Mouse (Mus musculus): ENCODE data around the gene Rsu1. TPM values are rescaled to one million over a fixed set of nuclear protein-coding genes. Genes with fewer than 3 reads are reported as not detected.

Gene Rsu1
- total RNA-seq, 4 experiments from 2014 or later, result 26.8 to 31.5 (median 28.0) TPM

DNA sequence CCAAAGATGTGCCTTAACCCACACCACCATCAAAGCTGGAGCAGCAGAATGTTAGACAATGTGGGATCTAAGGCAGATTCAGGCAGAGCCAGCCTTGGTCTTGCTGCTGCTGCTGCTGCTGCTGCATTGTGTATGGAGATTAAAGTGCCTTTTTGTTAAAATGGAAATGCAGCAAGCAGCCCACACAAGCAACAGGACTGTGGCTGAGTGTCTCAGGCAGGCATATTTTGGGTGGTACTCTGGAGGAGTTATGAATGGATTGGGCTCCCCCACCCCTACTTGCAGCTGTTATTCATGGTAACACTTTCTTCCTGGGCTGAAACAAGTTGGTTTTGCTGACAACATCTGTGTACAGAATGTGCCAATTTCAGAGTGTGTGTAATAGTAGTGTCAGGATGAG lies 199.0 kb downstream of the Rsu1 start:
- DNase-seq (ENCODE audit: low spot score in 2 of 2), result no peak

DNA sequence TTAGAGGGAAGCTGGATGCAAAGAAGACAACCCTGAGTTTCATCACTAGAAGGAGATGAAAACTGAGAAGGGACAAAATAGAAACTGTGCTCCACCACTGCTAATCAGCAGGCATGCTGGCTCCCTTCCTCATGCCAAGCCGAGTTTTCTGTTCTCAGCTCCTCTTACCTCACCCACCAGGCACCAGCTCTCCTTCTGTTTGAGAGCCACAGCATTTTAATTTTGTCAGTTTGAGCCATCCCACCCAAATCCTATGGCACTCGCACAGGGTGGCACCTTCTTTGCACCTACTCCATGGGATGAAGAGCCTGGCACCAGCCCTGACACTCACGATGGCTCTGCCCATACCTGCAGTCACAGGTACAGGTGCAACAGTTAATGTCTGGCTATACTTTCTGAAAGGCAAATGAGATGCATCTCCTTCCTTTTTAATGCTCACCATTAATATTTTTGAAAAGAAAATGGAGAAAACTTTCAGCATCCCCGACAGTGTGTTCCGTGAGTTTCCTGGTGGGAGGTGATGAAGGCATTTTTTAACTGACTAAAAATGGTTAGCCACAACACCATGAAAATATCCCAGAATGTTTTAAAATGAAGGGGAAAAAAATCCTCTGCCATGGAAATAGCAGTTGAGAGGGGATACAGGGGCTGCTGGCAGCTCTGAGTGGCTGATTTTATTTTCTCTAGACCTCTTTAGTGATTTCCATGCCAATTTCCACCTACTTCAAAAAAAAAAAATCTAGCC lies 210.6 kb downstream of the Rsu1 start:
- no peak for DNase-seq (ENCODE audit: low spot score in 2 of 2)

DNA sequence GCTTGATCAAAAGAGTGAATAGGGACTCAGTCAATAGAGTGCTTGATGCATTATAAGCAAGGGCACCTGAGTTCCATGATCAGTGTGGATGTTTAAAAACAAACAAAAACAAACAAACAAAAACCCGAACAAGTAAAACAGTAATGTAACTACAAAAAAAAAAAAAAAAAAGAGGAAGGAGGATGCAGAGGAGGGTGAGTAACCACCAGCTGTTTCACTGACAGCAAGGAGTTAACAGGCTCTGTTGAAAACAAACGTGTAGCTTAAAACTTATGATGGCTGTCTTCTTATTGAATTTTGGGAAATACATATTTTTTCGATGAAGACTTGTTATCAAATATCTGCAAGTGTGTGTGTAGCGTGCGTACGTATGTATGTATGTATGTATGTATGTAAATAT lies 222.6 kb downstream of the Rsu1 start:
- DNase-seq (ENCODE audit: low spot score in 2 of 2), result no peak

DNA sequence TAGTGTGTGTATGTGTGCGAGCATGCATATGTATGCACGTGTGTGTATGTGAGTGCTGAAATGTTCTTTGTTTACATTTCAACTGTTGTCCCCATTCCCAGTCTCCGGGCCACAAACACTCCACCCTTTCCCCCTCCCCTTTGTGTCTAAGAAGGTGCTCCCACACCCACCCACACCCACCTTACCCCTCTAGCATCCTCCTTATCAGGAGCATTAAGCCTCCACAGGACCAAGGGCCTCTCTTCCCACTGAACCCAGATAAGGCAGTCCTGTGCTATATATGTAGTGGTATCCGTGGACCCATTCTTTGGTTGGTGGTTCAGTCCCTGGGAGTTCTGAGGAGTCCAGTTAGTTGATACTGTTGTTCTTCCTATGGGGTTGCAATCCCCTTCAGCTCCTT lies 226.7 kb downstream of the Rsu1 start:
- DNase-seq (ENCODE audit: low spot score in 2 of 2), result no peak

DNA sequence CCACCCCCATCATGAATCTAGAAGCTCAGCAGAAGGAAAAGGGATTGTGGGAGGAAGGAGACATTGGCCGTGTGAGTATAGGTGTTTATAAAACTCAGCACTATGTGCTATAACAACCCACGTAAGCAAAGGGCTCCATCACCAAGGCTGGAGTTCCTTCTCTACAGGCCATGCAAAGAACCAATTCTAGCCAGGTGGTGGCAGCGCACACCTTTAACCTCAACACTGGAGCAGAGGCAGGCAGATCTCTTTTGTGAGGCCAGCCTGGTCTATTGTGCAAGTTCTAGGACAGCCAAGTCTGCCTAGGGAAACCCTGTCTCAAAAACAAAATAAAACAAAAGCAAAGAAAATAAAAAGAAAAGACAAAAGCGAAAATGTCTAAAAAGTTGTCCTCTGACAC lies 231.4 kb downstream of the Rsu1 start:
- DNase-seq (ENCODE audit: low spot score in 2 of 2), result no peak

DNA sequence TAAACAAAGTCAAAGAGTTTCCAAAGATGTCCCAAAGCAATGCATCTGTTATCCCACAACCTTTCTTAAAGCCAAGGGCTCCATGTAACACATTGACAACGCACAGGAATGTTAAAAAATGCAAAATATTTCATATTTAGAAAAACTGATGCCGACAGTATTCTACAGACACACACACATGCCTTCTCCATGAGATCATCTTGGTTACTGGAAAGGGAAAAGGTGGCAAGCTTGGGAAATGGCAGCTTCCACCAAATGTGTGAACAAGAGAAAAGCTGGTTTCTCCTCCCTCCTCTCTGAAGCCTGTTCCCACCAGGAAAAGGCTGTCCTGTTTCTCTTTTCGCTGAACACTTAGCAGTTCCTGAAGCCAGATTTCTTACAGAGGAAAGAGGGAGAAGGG lies 232.4 kb downstream of the Rsu1 start:
- DNase-seq (ENCODE audit: low spot score in 2 of 2), result no peak

Other genes starting within 250 kb of the Rsu1 start
- under 1 TPM; 0.02 to 0.05 (median 0.04) TPM for gene Cubn, start 220.4 kb upstream of the Rsu1 start, total RNA-seq (2022)

Data from gastrocnemius, adult 8-10 months (tissue).